Mouse (Mus musculus) myocyte (in vitro differentiated cells): ENCODE data around the gene Mbnl1. TPM values are rescaled to one million over a fixed set of nuclear protein-coding genes. Genes with fewer than 3 reads are reported as not detected.

Source experiments
- H3K27me3 ChIP-seq: one replicate; pipeline ENCODE4 v1.6.1; 2011; ENCODE audit not compliant: control insufficient read depth, insufficient read depth, insufficient read length
- H3K36me3 ChIP-seq: one replicate; pipeline ENCODE4 v1.6.1; 2011; ENCODE audit not compliant: control insufficient read depth, insufficient read depth
- H3K4me2 ChIP-seq: one replicate; pipeline ENCODE4 v1.6.1; 2011; ENCODE audit warnings: low read depth, control low read depth
- H3K4me3 ChIP-seq: one replicate; pipeline ENCODE4 v1.5.1; 2011; ENCODE audit warnings: mild to moderate bottlenecking, control low read depth, moderate library complexity
- H3K79me2 ChIP-seq: one replicate; pipeline ENCODE4 v1.6.1; 2011; ENCODE audit not compliant: control insufficient read depth, insufficient read depth
- H3ac ChIP-seq: one replicate; pipeline ENCODE4 v1.6.1; 2011; ENCODE audit not compliant: control insufficient read depth, insufficient read length
- CEBPB ChIP-seq: IDR thresholded peaks from 2 replicates; pipeline ENCODE4 v1.6.1; 2011; ENCODE audit warnings: mild to moderate bottlenecking, moderate library complexity; ENCODE audit not compliant: poor library complexity, insufficient read depth, severe bottlenecking
- E2F4 ChIP-seq: IDR thresholded peaks from one replicate; pipeline ENCODE4 v1.6.1; 2011; ENCODE audit warnings: mild to moderate bottlenecking, control low read depth, moderate library complexity; ENCODE audit not compliant: insufficient read depth
- MAX ChIP-seq: IDR thresholded peaks from one replicate; pipeline ENCODE4 v1.6.1; 2011; ENCODE audit warnings: low read depth, mild to moderate bottlenecking, control low read depth
- MYOD1 ChIP-seq, 3 experiments: IDR thresholded peaks; one replicate each; pipeline ENCODE4 v1.6.1; 2011; ENCODE audit warnings: control low read depth in 2 of 3, low read depth in 2 of 3, mild to moderate bottlenecking in 2 of 3, moderate library complexity in 1 of 3; ENCODE audit not compliant: insufficient read length in 2 of 3, control insufficient read depth in 1 of 3
- MYOG ChIP-seq, 3 experiments: IDR thresholded peaks; one replicate each; pipeline ENCODE4 v1.6.1; 2011; ENCODE audit warnings: control low read depth in 2 of 3, low read depth in 2 of 3, mild to moderate bottlenecking in 2 of 3; ENCODE audit not compliant: insufficient read length in 2 of 3, control insufficient read depth in 1 of 3, insufficient read depth in 1 of 3
- POLR2A ChIP-seq: IDR thresholded peaks from one replicate; pipeline ENCODE4 v1.6.1; 2011; ENCODE audit warnings: low read depth, mild to moderate bottlenecking, control low read depth, moderate library complexity; ENCODE audit not compliant: insufficient read length
- POLR2AphosphoS2 ChIP-seq: IDR thresholded peaks from one replicate; pipeline ENCODE4 v1.6.1; 2011; ENCODE audit warnings: low read depth, control low read depth; ENCODE audit not compliant: insufficient read length
- REST ChIP-seq: IDR thresholded peaks from one replicate; pipeline ENCODE4 v1.6.1; 2011; ENCODE audit warnings: mild to moderate bottlenecking, control low read depth, moderate library complexity; ENCODE audit not compliant: insufficient read depth, insufficient read length
- SRF ChIP-seq: IDR thresholded peaks from one replicate; pipeline ENCODE4 v1.6.1; 2011; ENCODE audit warnings: low read depth; ENCODE audit not compliant: control insufficient read depth, insufficient read length
- TCF12 ChIP-seq: IDR thresholded peaks from one replicate; pipeline ENCODE4 v1.6.1; 2011; ENCODE audit warnings: mild to moderate bottlenecking, control low read depth; ENCODE audit not compliant: poor library complexity, insufficient read depth, severe bottlenecking
- TCF3 ChIP-seq: IDR thresholded peaks from one replicate; pipeline ENCODE4 v1.6.1; 2011; ENCODE audit warnings: low read depth, control low read depth; ENCODE audit not compliant: insufficient read length
- USF1 ChIP-seq: IDR thresholded peaks from one replicate; pipeline ENCODE4 v1.6.1; 2011; ENCODE audit warnings: low read depth, mild to moderate bottlenecking, control low read depth, moderate library complexity
- polyA plus RNA-seq: library from polyadenylated mRNA; unstranded; fragments of >200 nt; fragmentation: generic; extraction: Trizol; gene quantifications from one replicate; pipeline ENCODE4 v1.2.1, GENCODE M21; 2012; ENCODE audit warnings: missing spikeins

Mbnl1 gene
- polyA plus RNA-seq, 1 experiment, result 24.7 TPM

DNA sequence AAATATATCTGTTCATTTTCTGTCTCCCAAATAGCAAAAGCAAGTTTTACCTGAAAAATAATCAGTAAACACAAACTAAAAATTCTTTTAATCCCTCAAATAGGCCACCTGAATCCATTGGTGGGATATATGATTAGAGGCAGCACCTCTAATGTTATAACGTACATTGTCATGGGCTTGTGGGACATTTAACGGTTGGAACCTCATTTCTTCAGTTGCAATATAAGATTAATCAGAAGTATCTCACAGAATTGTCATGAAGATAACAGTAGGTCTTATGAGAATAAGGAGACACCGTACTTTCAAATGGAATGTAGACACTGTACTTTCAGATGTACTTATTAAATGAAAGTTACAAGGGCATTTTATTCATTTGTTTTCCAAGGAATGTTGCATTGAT lies 112.1 kb downstream of the Mbnl1 start:
- peaks cover 93% of the 10 kb centered on the region for H3K79me2 ChIP-seq
- no peak overlapping the region for H3K4me2 ChIP-seq
- H3K36me3 ChIP-seq, result no peaks in the 10 kb centered on the region
- no peaks in the 10 kb centered on the region for H3K27me3 ChIP-seq
- no peak overlapping the region for H3ac ChIP-seq
- TF ChIP-seq TCF12 (no peak), MAX (no peak), E2F4 (no peak), TCF3 (no peak), POLR2AphosphoS2 (no peak), MYOD1 (IDR thresholded peaks at IDR 0.05; ENCODE audit: control insufficient read depth in 1 of 3, insufficient read length in 2 of 3, low read depth in 2 of 3) (no peak), MYOG (IDR thresholded peaks at IDR 0.05; ENCODE audit: control insufficient read depth in 1 of 3, insufficient read depth in 1 of 3, insufficient read length in 2 of 3, low read depth in 2 of 3) (no peak)
- no peak overlapping the region for H3K4me3 ChIP-seq

- no peaks in the 10 kb centered on the region for H3K27me3 ChIP-seq
- H3ac ChIP-seq, result no peak overlapping the region
- no peak overlapping the region for H3K4me3 ChIP-seq
- peaks cover 94% of the 10 kb centered on the region for H3K79me2 ChIP-seq
- no peak overlapping the region for H3K4me2 ChIP-seq
- H3K36me3 ChIP-seq, result no peaks in the 10 kb centered on the region
- TF ChIP-seq REST (no peak), E2F4 (no peak), TCF3 (no peak), MAX (no peak), SRF (no peak), POLR2AphosphoS2 (no peak), MYOG (IDR thresholded peaks at IDR 0.05; ENCODE audit: control insufficient read depth in 1 of 3, insufficient read depth in 1 of 3, insufficient read length in 2 of 3, low read depth in 2 of 3) (no peak), CEBPB (no peak), TCF12 (no peak), MYOD1 (IDR thresholded peaks at IDR 0.05; ENCODE audit: control insufficient read depth in 1 of 3, insufficient read length in 2 of 3, low read depth in 2 of 3) (no peak), POLR2A (no peak), USF1 (no peak)
These were observed 113.4 kb downstream of the Mbnl1 start for GRCm38 (mm10) chr3:60586046-60586445.

DNA sequence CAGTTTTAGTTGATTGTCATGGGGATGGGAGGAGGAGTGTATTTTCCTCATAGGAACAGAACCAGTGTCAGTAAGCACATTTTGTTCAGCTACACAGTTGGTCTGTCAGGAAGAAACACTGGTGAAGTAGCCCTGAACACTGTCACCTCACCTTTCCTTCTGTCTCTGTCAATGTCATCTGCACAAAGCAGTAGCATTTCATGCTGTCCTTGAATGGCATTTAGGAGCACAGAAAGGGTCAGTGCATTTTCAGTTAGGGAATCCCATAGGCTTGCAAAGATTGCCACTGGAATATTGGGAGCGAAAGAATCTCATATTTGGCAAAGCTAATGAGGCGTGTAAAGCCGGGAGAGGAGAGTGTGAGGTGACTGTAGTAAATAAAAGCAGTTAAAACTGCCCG lies 114.5 kb downstream of the Mbnl1 start:
- H3ac ChIP-seq, result no peak overlapping the region
- TF ChIP-seq SRF (no peak), TCF12 (no peak), POLR2AphosphoS2 (no peak), MYOD1 (IDR thresholded peaks at IDR 0.05; ENCODE audit: control insufficient read depth in 1 of 3, insufficient read length in 2 of 3, low read depth in 2 of 3) (no peak), MAX (no peak), REST (no peak), USF1 (no peak), CEBPB (no peak), POLR2A (no peak), MYOG (IDR thresholded peaks at IDR 0.05; ENCODE audit: control insufficient read depth in 1 of 3, insufficient read depth in 1 of 3, insufficient read length in 2 of 3, low read depth in 2 of 3) (no peak), E2F4 (no peak), TCF3 (no peak)

DNA sequence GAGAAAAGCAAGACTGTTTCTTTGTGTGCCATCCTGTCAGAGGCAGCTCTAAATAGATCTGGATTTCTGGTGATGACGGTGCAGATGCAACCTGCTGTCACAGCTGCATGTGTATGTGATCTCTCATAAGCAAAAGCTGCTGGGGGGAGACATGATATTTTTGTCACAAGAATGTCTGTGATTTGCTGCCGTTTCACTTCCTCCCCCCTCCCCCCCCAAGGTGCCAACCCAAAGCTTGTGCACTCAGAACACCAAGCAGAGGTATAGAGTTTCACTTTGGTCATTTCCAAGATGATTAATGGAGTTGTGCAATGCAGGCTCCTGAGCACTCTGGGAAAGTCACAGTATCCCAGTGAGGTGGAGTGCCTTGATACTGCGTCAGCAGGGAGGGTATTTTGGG lies 116.7 kb downstream of the Mbnl1 start:
- H3K4me2 ChIP-seq, result peak overlapping the region; percentile 84
- H3K79me2 ChIP-seq, result peaks cover 96% of the 10 kb centered on the region
- no peak overlapping the region for H3K4me3 ChIP-seq
- peak; percentile 24 for TF ChIP-seq TCF12
- TF ChIP-seq REST, result no peak
- TF ChIP-seq CEBPB, result peak; percentile 99
- TF ChIP-seq MAX, result no peak
- TF ChIP-seq SRF, result no peak
- peak in 1 of 3 experiments; percentile 39 for TF ChIP-seq MYOD1 (IDR thresholded peaks at IDR 0.05; ENCODE audit: control insufficient read depth in 1 of 3, insufficient read length in 2 of 3, low read depth in 2 of 3)
- H3K27me3 ChIP-seq, result no peaks in the 10 kb centered on the region
- no peak overlapping the region for H3ac ChIP-seq
- no peaks in the 10 kb centered on the region for H3K36me3 ChIP-seq

More for the DNA sequence above, 114.5 kb downstream of the Mbnl1 start:
- Histone ChIP-seq H3K4me2 (no peak overlapping the region), H3K36me3 (no peaks in the 10 kb centered on the region), H3K79me2 (peaks cover 96% of the 10 kb centered on the region), H3K27me3 (no peaks in the 10 kb centered on the region), H3K4me3 (no peak overlapping the region)

- Histone ChIP-seq H3K4me2 (no peak overlapping the region), H3K27me3 (no peaks in the 10 kb centered on the region), H3K4me3 (no peak overlapping the region), H3K36me3 (peaks cover 6% of the 10 kb centered on the region), H3K79me2 (peaks cover 84% of the 10 kb centered on the region), H3ac (no peak overlapping the region)
- TF ChIP-seq POLR2A, result no peak
- no peak for TF ChIP-seq MAX
- TF ChIP-seq E2F4, result no peak
These were observed 123.0 kb downstream of the Mbnl1 start for GRCm38 (mm10) chr3:60595606-60596005.
